Mouse (Mus musculus): Measurements from ENCODE around the gene Slc5a4a.

DNA sequence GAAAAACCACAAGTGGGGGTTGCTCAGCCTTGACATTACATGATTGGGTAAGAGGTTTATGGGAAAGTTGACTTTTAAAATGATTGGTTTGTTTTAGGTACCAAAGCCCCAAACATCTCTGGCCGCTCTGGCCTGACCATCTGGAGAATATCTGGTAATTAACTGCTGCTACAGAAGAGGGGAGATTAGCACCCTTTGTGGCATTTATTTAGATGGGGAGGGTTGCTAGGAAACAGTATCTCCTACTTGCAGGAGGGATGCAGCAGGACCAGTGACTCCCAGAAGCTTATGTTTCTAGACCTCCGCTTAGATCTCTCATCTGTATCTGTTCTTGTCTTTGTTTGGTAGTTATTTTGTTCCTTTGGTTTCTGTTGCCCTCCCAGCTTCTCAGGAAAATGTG is 27.6 kb downstream of the Slc5a4a start:
- TF ChIP-seq POLR2A (IDR thresholded peaks at IDR 0.05; ENCODE audit: borderline replicate concordance, control insufficient read depth, low read depth, low read length) (no peak), CTCF (IDR thresholded peaks at IDR 0.05; ENCODE audit: control insufficient read depth, insufficient read depth, low read length) (no peak)

Measured in bone marrow, adult 2 months (tissue).